Comparison of ENCODE assay signal across 19 mouse cellular contexts in genomic region chr5:71309414-71309813, GRCm38 (mm10).
A peak's percentile ranks its signal among the peaks of the same experiment; 100 is the strongest.
DNase-seq lines count a peak whose midpoint lies in the region; ATAC-seq lines count a peak whose summit lies in the region.
"Had no signal": no experiment of that assay in that cellular context is flagged by ENCODE, and none has a peak within 500 bp of the region (broad histone marks: within the 10 kb centered on the region; RNA-seq: fewer than 3 reads in every experiment).

No protein-coding gene starts in this region.

- no peak overlapping the region for H3K4me2 ChIP-seq in forebrain, embryonic 14.5 days (ENCODE audit: low read length)
- H3K4me2 ChIP-seq: forebrain, embryonic 15.5 days; heart, embryonic 11.5 days; heart, embryonic 15.5 days; hindbrain, embryonic 13.5 days had no signal

- no peak overlapping the region for H3K27ac ChIP-seq in forebrain, embryonic 14.5 days (ENCODE audit: low read depth, low read length)
- no peak overlapping the region for H3K27ac ChIP-seq in forebrain, embryonic 10.5 days
- H3K27ac ChIP-seq: embryonic facial prominence, embryonic 10.5 days; forebrain, embryonic 15.5 days; heart, embryonic 15.5 days; hindbrain, embryonic 13.5 days had no signal

- peak; percentile 62 to 65 for DNase-seq in cerebellum, postnatal 10 days
- no peak for DNase-seq in cerebellum, adult 11 months
- peak; percentile 5 for DNase-seq in forebrain, embryonic 14.5 days (ENCODE audit: low spot score)
- no peak for DNase-seq in forebrain, embryonic 10.5 days (ENCODE audit: extremely low spot score, low spot score)
- DNase-seq in left cerebral cortex, postnatal 4 days = peak; percentile 9
- no peak for DNase-seq in left cerebral cortex, adult 8-10 months (ENCODE audit: low spot score in 2 of 2)
- DNase-seq in spleen, postnatal 4 days (ENCODE audit: low spot score in 2 of 2) = no peak
- DNase-seq: adrenal gland, adult 8-10 months; gastrocnemius, postnatal 36 days; heart, adult 18-20 months; heart, postnatal 14 days; kidney, adult 2 months had no signal

- no peak for ATAC-seq in forebrain, embryonic 14.5 days
- ATAC-seq: forebrain, embryonic 15.5 days; intestine, embryonic 16.5 days had no signal

- no peaks in the 10 kb centered on the region for H3K4me1 ChIP-seq in forebrain, embryonic 14.5 days (ENCODE audit: control insufficient read depth, insufficient read depth, low read length)
- no peaks in the 10 kb centered on the region for H3K4me1 ChIP-seq in forebrain, embryonic 10.5 days
- H3K4me1 ChIP-seq: embryonic facial prominence, embryonic 10.5 days; forebrain, embryonic 15.5 days; heart, embryonic 15.5 days; hindbrain, embryonic 13.5 days had no signal

- WGBS in forebrain, embryonic 14.5 days = 76% methylated on average over 6 of the region's 6 CpGs
- WGBS in forebrain, embryonic 10.5 days = 90% methylated on average over 6 of the region's 6 CpGs

- no peaks in the 10 kb centered on the region for H3K27me3 ChIP-seq in forebrain, embryonic 14.5 days (replicated peaks; ENCODE audit: control insufficient read depth, insufficient read depth, low read length)
- H3K27me3 ChIP-seq in forebrain, embryonic 10.5 days (ENCODE audit: poor library complexity, severe bottlenecking) = no peaks in the 10 kb centered on the region
- H3K27me3 ChIP-seq: CH12.LX; forebrain, embryonic 15.5 days; heart, embryonic 15.5 days; hindbrain, embryonic 13.5 days had no signal

- no peak overlapping the region for H3K9ac ChIP-seq in forebrain, embryonic 14.5 days (ENCODE audit: low read length)
- H3K9ac ChIP-seq: forebrain, embryonic 15.5 days; heart, embryonic 15.5 days; hindbrain, embryonic 13.5 days had no signal

- no peak overlapping the region for H3K4me3 ChIP-seq in forebrain, embryonic 14.5 days (ENCODE audit: low read depth, low read length)
- H3K4me3 ChIP-seq in forebrain, embryonic 10.5 days = no peak overlapping the region
- H3K4me3 ChIP-seq: embryonic facial prominence, embryonic 10.5 days; forebrain, embryonic 15.5 days; heart, embryonic 15.5 days; hindbrain, embryonic 13.5 days had no signal

- no peaks in the 10 kb centered on the region for H3K36me3 ChIP-seq in forebrain, embryonic 14.5 days (ENCODE audit: control insufficient read depth, insufficient read depth, low read length)
- no peaks in the 10 kb centered on the region for H3K36me3 ChIP-seq in forebrain, embryonic 10.5 days (replicated peaks)
- H3K36me3 ChIP-seq: embryonic facial prominence, embryonic 10.5 days; forebrain, embryonic 15.5 days; heart, embryonic 15.5 days; hindbrain, embryonic 13.5 days had no signal

- H3K9me3 ChIP-seq in forebrain, embryonic 14.5 days (replicated peaks; ENCODE audit: control insufficient read depth, low read length) = no peaks in the 10 kb centered on the region
- no peaks in the 10 kb centered on the region for H3K9me3 ChIP-seq in forebrain, embryonic 10.5 days
- H3K9me3 ChIP-seq: embryonic facial prominence, embryonic 10.5 days; forebrain, embryonic 15.5 days; heart, embryonic 15.5 days; hindbrain, embryonic 13.5 days had no signal

- intact Hi-C loops in left cerebral cortex, postnatal 4 days (cut with DNase I) = no loop called here

Comparison
In these comparisons a context has a peak if more than half of its experiments do, and no peak if none do; other contexts are left out.
1. DNase-seq: peak in cerebellum, postnatal 10 days (2 of 2), forebrain, embryonic 14.5 days (single experiment) and left cerebral cortex, postnatal 4 days (single experiment); none in cerebellum, adult 11 months (single experiment), forebrain, embryonic 10.5 days (single experiment), left cerebral cortex, adult 8-10 months (0 of 2) and spleen, postnatal 4 days (0 of 2).